Mouse (Mus musculus): ENCODE results near the gene Rnf123. TPM values are rescaled to one million over a fixed set of nuclear protein-coding genes. Genes with fewer than 3 reads are reported as not detected.

Rnf123 gene
- polyA plus RNA-seq (2015; fragmentation: Nextera tagmentation; extraction: Ambion mirVana) = 20.3 and 22.3 TPM in 2 replicates

DNA sequence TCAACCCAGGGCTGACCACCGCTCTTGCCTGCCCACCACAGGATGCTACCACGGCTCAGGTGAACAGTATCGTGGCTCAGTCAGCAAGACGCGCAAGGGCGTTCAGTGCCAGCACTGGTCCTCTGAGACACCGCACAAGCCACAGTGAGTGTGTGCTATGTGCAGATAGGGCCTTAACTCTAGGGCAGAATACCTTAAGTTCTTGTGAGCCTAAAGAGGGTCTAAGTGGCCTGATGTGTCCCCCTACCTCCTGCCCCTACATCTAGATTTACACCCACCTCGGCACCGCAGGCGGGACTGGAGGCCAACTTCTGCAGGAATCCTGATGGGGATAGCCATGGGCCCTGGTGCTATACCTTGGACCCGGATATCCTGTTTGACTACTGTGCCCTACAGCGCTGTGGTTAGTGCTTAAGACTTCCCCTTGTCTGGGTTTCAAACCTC is at the start of gene Rnf123:
TSS of gene Rnf123 (minus strand) at position 359 of the 444 bp plus-strand sequence.
- Histone ChIP-seq H3K4me3 (ENCODE audit: low read length) (peak within 1 kb of the TSS; percentile 21), H3K36me3 (ENCODE audit: control insufficient read depth, insufficient read depth, low read length) (peaks cover 13% of the 10 kb centered on the region; the same call in 1 of the 2 replicates), H3K4me1 (ENCODE audit: control insufficient read depth, insufficient read depth, low read length) (peaks cover 15% of the 10 kb centered on the region), H3K9ac (ENCODE audit: low read depth, low read length) (peak within 1 kb of the TSS; percentile 50), H3K9me3 (ENCODE audit: control insufficient read depth, low read length) (no peaks in the 10 kb centered on the region), H3K27me3 (replicated peaks; ENCODE audit: control insufficient read depth, insufficient read depth, low read length) (peaks cover 17% of the 10 kb centered on the region; the same call in 1 of the 2 replicates), H3K4me2 (ENCODE audit: low read depth, low read length) (peak within 1 kb of the TSS; percentile 40), H3K27ac (ENCODE audit: low read length) (no peak within 1 kb of the TSS)
- peak; percentile 22; the same call in 1 of the 2 replicates for ATAC-seq
- WGBS = 26% methylated on average over 12 of the region's 12 CpGs

DNA sequence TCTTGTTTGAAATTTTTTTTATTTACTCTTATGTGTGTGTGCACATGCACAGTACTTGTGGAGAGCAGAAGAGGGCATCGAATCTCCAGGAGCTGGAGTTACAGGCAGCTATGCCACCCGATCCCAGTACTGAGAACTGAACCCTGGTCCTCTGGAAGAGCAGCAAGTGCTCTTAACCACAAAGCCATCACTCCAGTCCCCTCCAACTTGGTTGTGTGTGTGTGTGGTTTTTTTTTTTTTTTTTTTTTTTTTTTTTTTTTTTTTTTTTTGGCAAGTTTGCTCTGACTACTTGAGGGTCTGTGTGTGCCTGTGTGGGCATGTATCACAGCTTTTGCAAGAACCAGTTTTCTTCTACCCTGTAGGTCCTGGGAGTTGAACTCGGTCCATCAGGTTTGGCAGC is 49.2 kb upstream of the Rnf123 start:
- Histone ChIP-seq H3K27me3 (replicated peaks; ENCODE audit: control insufficient read depth, insufficient read depth, low read length) (no peaks in the 10 kb centered on the region), H3K9ac (ENCODE audit: low read depth, low read length) (no peak overlapping the region), H3K4me1 (ENCODE audit: control insufficient read depth, insufficient read depth, low read length) (peaks cover 4% of the 10 kb centered on the region), H3K4me3 (ENCODE audit: low read length) (no peak overlapping the region), H3K4me2 (ENCODE audit: low read depth, low read length) (no peak overlapping the region), H3K9me3 (ENCODE audit: control insufficient read depth, low read length) (no peaks in the 10 kb centered on the region), H3K27ac (ENCODE audit: low read length) (no peak overlapping the region), H3K36me3 (ENCODE audit: control insufficient read depth, insufficient read depth, low read length) (no peaks in the 10 kb centered on the region)
- ATAC-seq = no peak
- WGBS = 88% methylated on average over 3 of the region's 3 CpGs

DNA sequence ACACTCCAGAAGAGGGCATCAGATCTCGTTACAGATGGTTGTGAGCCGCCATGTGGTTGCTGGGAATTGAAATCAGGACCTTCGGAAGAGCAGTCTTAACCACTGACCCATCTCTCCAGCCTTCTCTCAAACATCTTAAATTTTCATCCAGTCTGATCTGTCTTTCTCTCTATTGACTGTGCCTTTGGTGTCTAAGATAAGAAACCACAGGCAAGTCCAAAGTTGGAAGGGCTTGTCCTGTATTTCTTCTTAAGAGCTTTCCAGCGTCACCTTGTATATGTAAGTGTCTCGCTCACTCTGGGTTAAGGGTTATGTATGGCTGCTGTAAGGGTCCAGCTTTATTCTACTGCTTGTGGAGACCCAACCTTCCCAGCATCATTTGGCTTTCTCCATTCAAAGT is 48.4 kb upstream of the Rnf123 start:
- no peak for ATAC-seq
- Histone ChIP-seq H3K27ac (ENCODE audit: low read length) (no peak overlapping the region), H3K36me3 (ENCODE audit: control insufficient read depth, insufficient read depth, low read length) (no peaks in the 10 kb centered on the region), H3K4me1 (ENCODE audit: control insufficient read depth, insufficient read depth, low read length) (peaks cover 6% of the 10 kb centered on the region), H3K4me3 (ENCODE audit: low read length) (no peak overlapping the region), H3K27me3 (replicated peaks; ENCODE audit: control insufficient read depth, insufficient read depth, low read length) (no peaks in the 10 kb centered on the region), H3K9me3 (ENCODE audit: control insufficient read depth, low read length) (no peaks in the 10 kb centered on the region), H3K4me2 (ENCODE audit: low read depth, low read length) (no peak overlapping the region), H3K9ac (ENCODE audit: low read depth, low read length) (no peak overlapping the region)
- WGBS = 85% methylated on average over 5 of the region's 5 CpGs

GRCm38 (mm10) chr9:108129042-108129948 is 46.1 kb upstream of the Rnf123 start:
- H3K4me1 ChIP-seq (ENCODE audit: control insufficient read depth, insufficient read depth, low read length) = peaks cover 15% of the 10 kb centered on the region
- H3K4me3 ChIP-seq (ENCODE audit: low read length) = no peak overlapping the region
- no peak overlapping the region for H3K27ac ChIP-seq (ENCODE audit: low read length)
- 78% methylated on average over 13 of the region's 13 CpGs for WGBS
- no peaks in the 10 kb centered on the region for H3K9me3 ChIP-seq (ENCODE audit: control insufficient read depth, low read length)
- no peak overlapping the region for H3K4me2 ChIP-seq (ENCODE audit: low read depth, low read length)
- no peaks in the 10 kb centered on the region for H3K36me3 ChIP-seq (ENCODE audit: control insufficient read depth, insufficient read depth, low read length)
- no peaks in the 10 kb centered on the region for H3K27me3 ChIP-seq (replicated peaks; ENCODE audit: control insufficient read depth, insufficient read depth, low read length)
- no peak for ATAC-seq
- no peak overlapping the region for H3K9ac ChIP-seq (ENCODE audit: low read depth, low read length)

- Histone ChIP-seq H3K27me3 (replicated peaks; ENCODE audit: control insufficient read depth, insufficient read depth, low read length) (no peaks in the 10 kb centered on the region), H3K4me3 (ENCODE audit: low read length) (no peak overlapping the region), H3K4me1 (ENCODE audit: control insufficient read depth, insufficient read depth, low read length) (peaks cover 19% of the 10 kb centered on the region), H3K9ac (ENCODE audit: low read depth, low read length) (no peak overlapping the region), H3K4me2 (ENCODE audit: low read depth, low read length) (no peak overlapping the region), H3K27ac (ENCODE audit: low read length) (no peak overlapping the region), H3K9me3 (ENCODE audit: control insufficient read depth, low read length) (no peaks in the 10 kb centered on the region), H3K36me3 (ENCODE audit: control insufficient read depth, insufficient read depth, low read length) (no peaks in the 10 kb centered on the region)
- no peak for ATAC-seq
- WGBS = 77% methylated on average over 11 of the region's 11 CpGs
Observed at GRCm38 (mm10) chr9:108128248-108128647, 45.1 kb upstream of the Rnf123 start.

DNA sequence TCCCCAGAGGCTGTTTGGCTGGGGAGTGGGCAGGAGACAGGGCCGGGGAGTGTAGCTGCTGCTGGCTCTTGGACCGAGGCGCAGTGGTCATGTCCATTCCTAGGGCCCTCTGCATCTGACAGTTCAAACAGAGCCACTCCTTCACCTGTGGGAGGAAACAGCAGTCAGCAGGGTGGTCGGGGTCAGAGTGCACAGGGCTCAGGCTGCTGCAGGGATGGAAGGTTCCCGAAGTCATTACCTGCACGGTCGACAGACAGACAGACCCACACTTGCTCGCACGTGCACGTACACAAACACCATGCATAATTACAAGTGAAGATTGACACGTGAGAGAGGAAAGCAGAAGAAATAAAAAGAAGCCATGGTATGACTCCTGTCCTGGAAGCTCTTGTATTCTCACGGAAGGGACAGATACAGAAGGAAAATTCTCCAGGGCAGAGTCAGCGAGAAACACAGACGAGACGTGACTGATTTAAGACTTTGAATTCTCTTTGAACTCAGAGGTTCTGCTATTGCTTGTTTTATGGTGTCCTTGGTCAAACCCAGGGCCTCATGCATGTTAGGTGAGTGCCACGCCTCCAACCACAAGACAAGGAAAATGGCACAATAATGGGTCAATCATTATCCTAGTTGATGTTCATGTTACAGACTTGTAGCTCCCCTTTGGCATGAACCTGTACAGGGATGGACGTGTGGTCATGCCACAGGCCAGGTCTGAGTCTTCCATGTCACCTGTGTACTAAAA is 43.5 kb upstream of the Rnf123 start:
- Histone ChIP-seq H3K27me3 (replicated peaks; ENCODE audit: control insufficient read depth, insufficient read depth, low read length) (no peaks in the 10 kb centered on the region), H3K9ac (ENCODE audit: low read depth, low read length) (peak overlapping the region; percentile 71), H3K36me3 (ENCODE audit: control insufficient read depth, insufficient read depth, low read length) (no peaks in the 10 kb centered on the region), H3K4me3 (ENCODE audit: low read length) (peak overlapping the region; percentile 33), H3K9me3 (ENCODE audit: control insufficient read depth, low read length) (no peaks in the 10 kb centered on the region), H3K4me2 (ENCODE audit: low read depth, low read length) (peak overlapping the region; percentile 56), H3K4me1 (ENCODE audit: control insufficient read depth, insufficient read depth, low read length) (peaks cover 19% of the 10 kb centered on the region), H3K27ac (ENCODE audit: low read length) (peak overlapping the region; percentile 97)
- 53% methylated on average over 17 of the region's 17 CpGs for WGBS
- peak; percentile 78 for ATAC-seq

- Histone ChIP-seq H3K36me3 (ENCODE audit: control insufficient read depth, insufficient read depth, low read length) (no peaks in the 10 kb centered on the region), H3K9me3 (ENCODE audit: control insufficient read depth, low read length) (no peaks in the 10 kb centered on the region)
- ATAC-seq = 0 out of 2 replicates have a peak, but pooled peaks have one; percentile 3
Observed at GRCm38 (mm10) chr9:108125731-108126130, 42.6 kb upstream of the Rnf123 start.

GRCm38 (mm10) chr9:108123916-108124315 is 40.8 kb upstream of the Rnf123 start:
- no peak for ATAC-seq
- Histone ChIP-seq H3K9ac (ENCODE audit: low read depth, low read length) (no peak overlapping the region), H3K4me1 (ENCODE audit: control insufficient read depth, insufficient read depth, low read length) (peaks cover 40% of the 10 kb centered on the region), H3K9me3 (ENCODE audit: control insufficient read depth, low read length) (no peaks in the 10 kb centered on the region), H3K4me2 (ENCODE audit: low read depth, low read length) (peak overlapping the region; percentile 14; the same call in 1 of the 2 replicates), H3K36me3 (ENCODE audit: control insufficient read depth, insufficient read depth, low read length) (no peaks in the 10 kb centered on the region), H3K27me3 (replicated peaks; ENCODE audit: control insufficient read depth, insufficient read depth, low read length) (no peaks in the 10 kb centered on the region), H3K27ac (ENCODE audit: low read length) (no peak overlapping the region), H3K4me3 (ENCODE audit: low read length) (no peak overlapping the region)
- WGBS = 83% methylated on average over 4 of the region's 4 CpGs

More at GRCm38 (mm10) chr9:108125731-108126130, 42.6 kb upstream of the Rnf123 start:
- H3K4me3 ChIP-seq (ENCODE audit: low read length) = peak overlapping the region; percentile 33
- peak overlapping the region; percentile 71 for H3K9ac ChIP-seq (ENCODE audit: low read depth, low read length)
- peak overlapping the region; percentile 97 for H3K27ac ChIP-seq (ENCODE audit: low read length)
- WGBS = 88% methylated on average over 8 of the region's 8 CpGs
- H3K27me3 ChIP-seq (replicated peaks; ENCODE audit: control insufficient read depth, insufficient read depth, low read length) = no peaks in the 10 kb centered on the region
- peaks cover 24% of the 10 kb centered on the region for H3K4me1 ChIP-seq (ENCODE audit: control insufficient read depth, insufficient read depth, low read length)
- peak overlapping the region; percentile 56 for H3K4me2 ChIP-seq (ENCODE audit: low read depth, low read length)

All from intestine, embryonic 16.5 days (tissue).